Mouse (Mus musculus) limb, embryonic 14.5 days (tissue): ENCODE measurements around the gene Prkce. TPM values are rescaled to one million over a fixed set of nuclear protein-coding genes. Genes with fewer than 3 reads are reported as not detected.

Source experiments
- ATAC-seq: fragments of 200-750 bp; cut with Nextera tagmentation; 2 replicates; pipeline ENCODE4 v1.8.0; 2017; ENCODE audit warnings: low read depth, moderate number of reproducible peaks, moderate TSS enrichment; ENCODE audit not compliant: low FRiP score
- DNase-seq: peaks from one replicate; pipeline ENCODE4 v3.0.0-alpha.2; 2015; ENCODE audit warnings: low spot score
- H3K27ac ChIP-seq: fragments of 300-500 bp; sonication (generic); replicated peaks from 2 replicates; pipeline ENCODE4 v1.5.1; 2014; ENCODE audit warnings: low read depth, mild to moderate bottlenecking, low read length, moderate library complexity, mixed read lengths
- H3K27me3 ChIP-seq: fragments of 300-500 bp; sonication (generic); 2 replicates; pipeline ENCODE4 v1.6.1; 2014; ENCODE audit warnings: low read length, mixed read lengths; ENCODE audit not compliant: control insufficient read depth, insufficient read depth
- H3K36me3 ChIP-seq: fragments of 300-500 bp; sonication (generic); 2 replicates; pipeline ENCODE4 v1.6.1; 2014; ENCODE audit warnings: mild to moderate bottlenecking, low read length, moderate library complexity, mixed read lengths; ENCODE audit not compliant: control insufficient read depth, insufficient read depth
- H3K4me1 ChIP-seq: fragments of 300-500 bp; sonication (generic); 2 replicates; pipeline ENCODE4 v1.6.1; 2014; ENCODE audit warnings: antibody characterized with exemption, low read length, mixed read lengths; ENCODE audit not compliant: control insufficient read depth, insufficient read depth
- H3K4me2 ChIP-seq: fragments of 300-500 bp; sonication (generic); replicated peaks from 2 replicates; pipeline ENCODE4 v1.6.1; 2014; ENCODE audit warnings: low read depth, mild to moderate bottlenecking, low read length, moderate library complexity; ENCODE audit not compliant: severe bottlenecking
- H3K4me3 ChIP-seq: fragments of 300-500 bp; sonication (generic); replicated peaks from 2 replicates; pipeline ENCODE4 v1.5.1; 2014; ENCODE audit warnings: low read length
- H3K9ac ChIP-seq: fragments of 300-500 bp; sonication (generic); 2 replicates; pipeline ENCODE4 v1.6.1; 2014; ENCODE audit warnings: mild to moderate bottlenecking, low read depth, low read length, moderate library complexity; ENCODE audit not compliant: severe bottlenecking
- H3K9me3 ChIP-seq: fragments of 300-500 bp; sonication (generic); 2 replicates; pipeline ENCODE4 v1.6.1; 2016; ENCODE audit warnings: low read length; ENCODE audit not compliant: control insufficient read depth
- POLR2A ChIP-seq: fragments of 200-500 bp; IDR thresholded peaks from 2 replicates; pipeline ENCODE4 v1.8.0; 2012; ENCODE audit warnings: inconsistent platforms, mild to moderate bottlenecking, moderate library complexity, borderline replicate concordance; ENCODE audit not compliant: insufficient read depth, insufficient read length; ENCODE audit errors: extremely low read depth
- WGBS: fragments of 180-500 bp; shearing (Covaris S2); extraction: QIAGEN DNeasy Blood & Tissue Kit; methylation state at CpG from one replicate; pipeline ENCODE4 v1.1.7; 2014; 5-methylcytosine and 5-hydroxymethylcytosine counted together
- polyA plus RNA-seq, 2 experiments: library from polyadenylated mRNA; depleted of rRNA in 1 of 2; stranded (reverse) in 1 of 2; unstranded in 1 of 2; fragments of >200 nt; fragmentation: Nextera tagmentation in 1 of 2; extraction: Ambion mirVana in 1 of 2; gene quantifications; 2 replicates each; pipeline versions ENCODE4 v1.2.1 to v1.2.3; 2012 to 2014

The Prkce gene
- polyA plus RNA-seq, 2 experiments: 4.7 to 9.3 TPM

- Histone ChIP-seq H3K9me3 (no peaks in the 10 kb centered on the region), H3K27ac (no peak overlapping the region), H3K36me3 (no peaks in the 10 kb centered on the region), H3K4me1 (peaks cover 8% of the 10 kb centered on the region), H3K9ac (no peak overlapping the region), H3K4me3 (no peak overlapping the region), H3K27me3 (no peaks in the 10 kb centered on the region), H3K4me2 (no peak overlapping the region)
- no peak for ATAC-seq
- no peak for DNase-seq
- WGBS: 44% methylated on average over 12 of the region's 12 CpGs
- TF ChIP-seq POLR2A: no peak
Measured at GRCm38 (mm10) chr17:86410496-86410895, 242.9 kb downstream of the Prkce start.

GRCm38 (mm10) chr17:86412141-86412540, 244.6 kb downstream of the Prkce start:
- no peaks in the 10 kb centered on the region for H3K9me3 ChIP-seq

GRCm38 (mm10) chr17:86414608-86415007, 247.0 kb downstream of the Prkce start:
- WGBS: 80% methylated on average over 8 of the region's 8 CpGs
- ATAC-seq (no peak), DNase-seq (no peak)
- Histone ChIP-seq H3K9me3 (no peaks in the 10 kb centered on the region), H3K27me3 (no peaks in the 10 kb centered on the region), H3K4me1 (peaks cover 8% of the 10 kb centered on the region), H3K9ac (no peak overlapping the region), H3K4me2 (no peak overlapping the region), H3K4me3 (no peak overlapping the region), H3K36me3 (no peaks in the 10 kb centered on the region), H3K27ac (no peak overlapping the region)
- no peak for TF ChIP-seq POLR2A

More at GRCm38 (mm10) chr17:86412141-86412540, 244.6 kb downstream of the Prkce start:
- WGBS: 70% methylated on average over 6 of the region's 6 CpGs
- DNase-seq (no peak), ATAC-seq (no peak)
- Histone ChIP-seq H3K4me3 (no peak overlapping the region), H3K27me3 (no peaks in the 10 kb centered on the region), H3K4me2 (no peak overlapping the region), H3K36me3 (no peaks in the 10 kb centered on the region), H3K4me1 (peaks cover 8% of the 10 kb centered on the region), H3K27ac (no peak overlapping the region), H3K9ac (no peak overlapping the region)
- TF ChIP-seq POLR2A: no peak

GRCm38 (mm10) chr17:86415989-86416388, 248.4 kb downstream of the Prkce start:
- H3K36me3 ChIP-seq: no peaks in the 10 kb centered on the region
- no peak overlapping the region for H3K27ac ChIP-seq
- H3K4me2 ChIP-seq: no peak overlapping the region
- TF ChIP-seq POLR2A: no peak
- H3K4me3 ChIP-seq: no peak overlapping the region
- no peak overlapping the region for H3K9ac ChIP-seq
- 0 out of 2 replicates have a peak, but pooled peaks cover 4% of the 10 kb centered on the region for H3K4me1 ChIP-seq
- ATAC-seq (no peak), DNase-seq (no peak)
- no peaks in the 10 kb centered on the region for H3K27me3 ChIP-seq
- H3K9me3 ChIP-seq: no peaks in the 10 kb centered on the region
- 87% methylated on average over 7 of the region's 7 CpGs for WGBS

GRCm38 (mm10) chr17:86418334-86418733, 250.7 kb downstream of the Prkce start:
- H3K9me3 ChIP-seq: no peaks in the 10 kb centered on the region
- WGBS: 81% methylated on average over 17 of the region's 17 CpGs

GRCm38 (mm10) chr17:86419199-86419598, 251.6 kb downstream of the Prkce start:
- Histone ChIP-seq H3K9ac (no peak overlapping the region), H3K27ac (no peak overlapping the region), H3K4me1 (no peaks in the 10 kb centered on the region), H3K36me3 (no peaks in the 10 kb centered on the region), H3K9me3 (no peaks in the 10 kb centered on the region), H3K27me3 (no peaks in the 10 kb centered on the region), H3K4me3 (no peak overlapping the region), H3K4me2 (no peak overlapping the region)
- no peak for ATAC-seq
- no peak for DNase-seq
- WGBS: 74% methylated on average over 6 of the region's 6 CpGs
- TF ChIP-seq POLR2A: no peak

More at GRCm38 (mm10) chr17:86418334-86418733, 250.7 kb downstream of the Prkce start:
- no peaks in the 10 kb centered on the region for H3K4me1 ChIP-seq
- no peaks in the 10 kb centered on the region for H3K36me3 ChIP-seq
- no peak overlapping the region for H3K4me3 ChIP-seq
- DNase-seq (no peak), ATAC-seq (no peak)
- H3K27me3 ChIP-seq: no peaks in the 10 kb centered on the region
- H3K4me2 ChIP-seq: no peak overlapping the region
- no peak overlapping the region for H3K9ac ChIP-seq
- H3K27ac ChIP-seq: no peak overlapping the region
- TF ChIP-seq POLR2A: no peak
